Mouse (Mus musculus): ENCODE results near the gene Dyrk1a.

GRCm38 (mm10) chr16:94540140-94540539, 29.7 kb upstream of the Dyrk1a start:
- no peak for TF ChIP-seq CTCF (conservative IDR thresholded peaks at IDR 0.05; ENCODE audit: insufficient read depth, insufficient read length, low read depth, low read length)
- no peak for TF ChIP-seq POLR2A (IDR thresholded peaks at IDR 0.05; ENCODE audit: low read depth, low read length)

Measured in kidney, adult 2 months (tissue).